Mouse (Mus musculus): Measurements from ENCODE around the gene Rnf123.

GRCm38 (mm10) chr9:108121170-108121969 lies 38.2 kb upstream of the Rnf123 start:
- TF ChIP-seq CTCF (IDR thresholded peaks at IDR 0.05; ENCODE audit: low read depth, low read length) (no peak), POLR2A (IDR thresholded peaks at IDR 0.05; ENCODE audit: insufficient read depth, low read length) (no peak)
